Mouse (Mus musculus): Measurements from ENCODE around the gene Nfkbiz. TPM values are rescaled to one million over a fixed set of nuclear protein-coding genes. Genes with fewer than 3 reads are reported as not detected.

The Nfkbiz gene
- total and polyA plus RNA-seq, 3 experiments = 1.3 to 2.4 TPM; not detected in 1

DNA sequence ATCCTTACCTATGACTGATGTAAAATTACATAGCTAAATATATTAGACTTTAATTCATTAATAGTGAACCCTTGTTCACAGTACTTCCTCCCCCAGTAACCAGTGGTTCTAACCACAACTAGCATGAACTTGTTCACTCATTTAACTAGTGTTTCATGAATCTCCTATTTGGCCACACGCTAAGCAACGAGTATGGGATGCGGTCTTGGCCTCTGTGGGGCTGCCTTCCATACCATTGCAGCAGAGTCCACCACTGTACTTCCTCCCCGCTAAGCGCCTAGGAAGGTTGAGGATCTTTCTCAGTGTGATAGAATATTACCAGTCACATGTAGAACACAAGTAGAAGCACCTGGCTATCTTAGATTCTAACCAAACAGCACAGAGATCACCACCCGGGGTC lies 29.4 kb downstream of the Nfkbiz start:
- Histone ChIP-seq H3K9ac (ENCODE audit: control insufficient read depth, low read depth, low read length, poor library complexity, severe bottlenecking) (no peak overlapping the region), H3K36me3 (ENCODE audit: control insufficient read depth in 1 of 2, insufficient read depth in 2 of 2, low read length in 2 of 2) (peaks cover 2 to 16% of the 10 kb centered on the region in 2 experiments; a peak in 3 of 4 replicates), H3K27ac (ENCODE audit: control insufficient read depth, low read depth, low read length) (no peak overlapping the region), H3K27me3 (ENCODE audit: control insufficient read depth in 1 of 2, insufficient read depth in 2 of 2, low read length in 2 of 2) (no peaks in the 10 kb centered on the region), H3K4me3 (ENCODE audit: control insufficient read depth in 1 of 2, insufficient read depth in 1 of 2, low read depth in 2 of 2, low read length in 2 of 2) (no peak overlapping the region), H3K4me1 (ENCODE audit: control insufficient read depth in 1 of 2, insufficient read depth in 2 of 2, low read length in 2 of 2) (peaks cover 5 to 6% of the 10 kb centered on the region in 2 experiments), H3K9me3 (replicated peaks; ENCODE audit: insufficient read depth, low read length) (no peaks in the 10 kb centered on the region), H3K79me2 (ENCODE audit: control insufficient read depth, insufficient read depth, low read length, poor library complexity) (no peaks in the 10 kb centered on the region)
- TF ChIP-seq USF2 (IDR thresholded peaks at IDR 0.05; ENCODE audit: borderline replicate concordance in 1 of 2, insufficient read depth in 1 of 2, low read depth in 1 of 2, low read length in 2 of 2) (no peak), GATA1 (IDR thresholded peaks at IDR 0.05; ENCODE audit: low read depth, low read length) (no peak), GABPA (IDR thresholded peaks at IDR 0.05; ENCODE audit: low read depth, low read length) (no peak), TCF12 (IDR thresholded peaks at IDR 0.05; ENCODE audit: low read depth, low read length) (no peak), POLR2A (IDR thresholded peaks at IDR 0.05; ENCODE audit: control insufficient read depth in 1 of 2, insufficient read depth in 1 of 2, low read depth in 1 of 2, low read length in 2 of 2, poor library complexity in 1 of 2) (no peak), ETS1 (IDR thresholded peaks at IDR 0.05; ENCODE audit: low read depth, low read length) (no peak), MXI1 (IDR thresholded peaks at IDR 0.05; ENCODE audit: low read depth, low read length) (no peak), CTCF (IDR thresholded peaks at IDR 0.05 in 2 of 3, conservative IDR thresholded peaks at IDR 0.05 in 1 of 3; ENCODE audit: control insufficient read depth in 1 of 3, insufficient read depth in 1 of 3, low read depth in 2 of 3, low read length in 3 of 3, poor library complexity in 1 of 3, severe bottlenecking in 1 of 3) (no peak), EP300 (IDR thresholded peaks at IDR 0.05; ENCODE audit: low read depth in 1 of 2, low read length in 2 of 2) (no peak), POLR2AphosphoS2 (IDR thresholded peaks at IDR 0.05; ENCODE audit: low read length) (no peak), HCFC1 (IDR thresholded peaks at IDR 0.05; ENCODE audit: low read depth, low read length) (no peak), CHD2 (IDR thresholded peaks at IDR 0.05; ENCODE audit: low read length) (no peak), SIN3A (IDR thresholded peaks at IDR 0.05; ENCODE audit: low read length) (no peak), RCOR1 (IDR thresholded peaks at IDR 0.05; ENCODE audit: low read depth, low read length) (no peak), MAX (IDR thresholded peaks at IDR 0.05; ENCODE audit: low read length) (no peak)
- DNase-seq (ENCODE audit: low read depth, low spot score) = no peak

DNA sequence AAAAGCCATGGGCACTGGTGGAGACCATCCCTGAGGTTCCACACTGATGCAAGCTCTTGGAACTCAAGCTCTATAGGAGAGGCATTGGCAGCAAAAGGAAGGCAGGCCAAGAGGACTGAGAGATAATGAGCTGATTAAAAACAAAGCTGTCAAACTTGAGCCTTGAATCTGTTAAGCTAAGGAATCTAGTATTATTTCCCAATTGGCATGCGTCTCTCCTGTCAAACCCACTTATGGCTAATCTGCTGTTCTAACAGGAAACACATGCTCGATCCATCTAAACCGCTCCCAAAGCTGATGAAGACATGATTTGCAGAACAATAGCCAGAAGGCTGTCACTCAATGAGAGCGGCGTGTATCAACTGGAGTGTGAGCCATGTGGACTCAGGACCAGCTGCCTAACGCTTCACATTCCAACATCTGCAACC lies 31.2 kb downstream of the Nfkbiz start:
- H3K9ac ChIP-seq (ENCODE audit: control insufficient read depth, low read depth, low read length, poor library complexity, severe bottlenecking) = no peak overlapping the region
- DNase-seq (ENCODE audit: low read depth, low spot score) = no peak
- no peak for TF ChIP-seq MEF2A (IDR thresholded peaks at IDR 0.05; ENCODE audit: extremely low read depth, insufficient replicate concordance, low read depth, low read length, poor library complexity, severe bottlenecking)
- peaks cover 5 to 6% of the 10 kb centered on the region in 2 experiments for H3K4me1 ChIP-seq (ENCODE audit: control insufficient read depth in 1 of 2, insufficient read depth in 2 of 2, low read length in 2 of 2)
- H3K36me3 ChIP-seq (ENCODE audit: control insufficient read depth in 1 of 2, insufficient read depth in 2 of 2, low read length in 2 of 2) = peaks cover 2 to 10% of the 10 kb centered on the region in 2 experiments; a peak in 3 of 4 replicates
- H3K27me3 ChIP-seq (ENCODE audit: control insufficient read depth in 1 of 2, insufficient read depth in 2 of 2, low read length in 2 of 2) = no peaks in the 10 kb centered on the region
- no peak overlapping the region for H3K27ac ChIP-seq (ENCODE audit: control insufficient read depth, low read depth, low read length)
- no peak overlapping the region for H3K4me3 ChIP-seq (ENCODE audit: control insufficient read depth in 1 of 2, insufficient read depth in 1 of 2, low read depth in 2 of 2, low read length in 2 of 2)
- H3K79me2 ChIP-seq (ENCODE audit: control insufficient read depth, insufficient read depth, low read length, poor library complexity) = no peaks in the 10 kb centered on the region
- H3K9me3 ChIP-seq (replicated peaks; ENCODE audit: insufficient read depth, low read length) = no peaks in the 10 kb centered on the region
